Mouse (Mus musculus): ENCODE results near the gene Rpp25l.

Gene Rpp25l

GRCm38 (mm10) chr4:41670836-41671235 lies 42.5 kb downstream of the Rpp25l start:
- DNase-seq (ENCODE audit: low spot score in 2 of 2) = no peak

- DNase-seq (ENCODE audit: low spot score in 2 of 2) = no peak
These were observed 46.7 kb downstream of the Rpp25l start for GRCm38 (mm10) chr4:41666646-41667045.

DNA sequence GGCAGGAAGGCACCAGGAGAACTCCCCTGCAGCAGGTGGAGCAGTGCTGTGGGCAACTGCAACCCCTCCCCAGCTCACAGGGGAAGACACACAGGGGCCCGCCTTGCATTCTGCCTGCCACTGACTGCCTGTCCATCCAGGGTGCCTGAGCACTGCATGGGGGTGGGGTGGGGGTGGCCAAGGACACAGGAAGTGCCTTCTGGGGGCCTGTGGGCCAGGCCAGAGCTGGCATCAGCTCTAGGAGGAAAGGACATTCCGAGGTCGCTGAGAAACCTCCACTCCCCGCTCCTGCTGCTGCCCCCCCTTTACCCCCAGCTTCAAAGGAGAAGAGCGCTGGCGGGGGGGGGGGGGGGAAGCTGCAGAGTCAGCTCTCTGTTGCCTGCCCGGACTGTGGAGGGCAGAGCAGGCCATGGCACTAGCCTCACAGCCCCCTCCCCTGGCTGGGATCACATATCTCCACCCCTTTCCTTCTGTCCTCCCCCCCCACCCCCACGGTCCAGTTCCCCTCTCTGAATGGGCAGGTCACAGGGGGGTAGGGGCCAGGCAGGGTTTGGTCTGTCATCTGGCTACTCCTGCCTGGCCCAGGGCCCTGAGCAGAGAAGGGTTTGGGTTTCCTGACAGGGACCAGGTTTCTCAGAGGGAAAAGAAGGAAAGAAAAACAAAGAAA lies 48.2 kb downstream of the Rpp25l start:
- no peak for DNase-seq (ENCODE audit: low spot score in 2 of 2)

GRCm38 (mm10) chr4:41664533-41664932 lies 48.8 kb downstream of the Rpp25l start:
- no peak for DNase-seq (ENCODE audit: low spot score in 2 of 2)

- no peak for DNase-seq (ENCODE audit: low spot score in 2 of 2)
These were observed 49.7 kb downstream of the Rpp25l start for GRCm38 (mm10) chr4:41663614-41664013.

DNA sequence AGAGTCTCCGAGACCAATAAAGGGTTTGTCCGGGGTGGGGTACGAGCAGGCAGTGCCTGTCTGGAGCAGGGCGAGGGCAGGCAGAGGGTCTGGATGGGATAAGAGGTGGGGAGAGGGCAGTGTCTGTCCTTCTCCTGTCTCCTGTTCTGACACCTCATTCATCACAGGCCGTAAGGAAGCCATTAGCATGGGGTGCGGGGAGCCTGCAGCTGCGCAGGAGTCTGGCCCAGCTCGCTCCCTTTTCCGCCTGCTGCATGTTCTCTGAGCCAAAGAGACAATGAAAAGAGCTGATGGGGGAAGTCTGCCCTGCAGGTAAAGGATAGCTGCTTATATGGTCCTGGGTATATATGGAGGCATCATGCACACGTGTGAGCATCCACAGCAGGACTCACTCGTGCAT lies 50.6 kb downstream of the Rpp25l start:
- DNase-seq (ENCODE audit: low spot score in 2 of 2) = no peak
